Mouse (Mus musculus): ENCODE data around the gene Zbtb1. TPM values are rescaled to one million over a fixed set of nuclear protein-coding genes. Genes with fewer than 3 reads are reported as not detected.

Gene Zbtb1
- polyA plus RNA-seq, 1 experiment from 2014 or later, result 10.0 TPM

DNA sequence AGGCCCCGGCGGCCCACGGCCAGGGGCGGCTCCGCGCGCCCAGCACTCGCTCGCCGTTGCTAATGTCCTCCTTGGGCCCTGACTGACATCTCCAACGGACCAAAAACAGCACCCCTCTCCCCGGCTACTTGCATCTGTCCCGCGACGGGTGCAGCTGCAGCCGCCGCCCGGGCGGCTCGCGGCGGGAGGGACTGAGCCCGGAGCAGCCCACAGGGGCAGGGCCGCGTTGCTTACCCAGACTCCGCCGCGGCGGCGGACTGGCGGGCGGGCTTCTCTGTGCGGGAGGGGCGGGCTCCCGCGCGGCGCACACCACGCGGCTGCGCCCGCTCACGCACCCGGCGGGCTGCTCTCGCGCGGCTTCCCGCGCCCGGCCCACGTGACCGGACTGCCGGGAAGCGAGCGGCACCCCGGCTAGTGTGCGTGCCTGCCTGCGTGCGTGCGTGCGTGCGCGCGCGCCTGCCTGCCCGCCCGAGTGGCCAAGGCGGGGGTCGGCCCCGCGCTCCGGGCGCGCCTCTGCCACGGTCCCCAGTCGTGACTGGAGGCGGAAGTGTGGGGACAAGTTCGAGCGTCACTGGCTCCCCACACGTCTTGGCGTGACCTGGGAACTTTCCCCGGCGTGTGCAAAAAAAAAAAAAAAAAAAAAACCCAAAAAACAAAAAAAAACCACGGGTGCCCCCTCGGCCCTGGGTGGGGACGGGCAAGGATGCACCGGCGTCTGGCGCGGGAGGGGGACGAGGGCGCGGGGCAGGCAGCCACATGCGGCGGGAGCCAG, 674 bp upstream of the Zbtb1 start, which contains the start of gene Zbtb25:
Zbtb25 (minus strand) TSS at position 397 of the 772 bp plus-strand sequence.
- Histone ChIP-seq H3K27me3 (ENCODE audit: insufficient read depth, low read length) (no peaks in the 10 kb centered on the region), H3K4me1 (ENCODE audit: insufficient read depth, low read length) (peaks cover 45% of the 10 kb centered on the region), H3K9me3 (ENCODE audit: low read length) (no peaks in the 10 kb centered on the region), H3K4me3 (ENCODE audit: low read length) (peak within 1 kb of the TSS; percentile 97), H3K27ac (ENCODE audit: low read length) (peak within 1 kb of the TSS; percentile 100), H3K9ac (replicated peaks; ENCODE audit: low read length) (peak within 1 kb of the TSS; percentile 100), H3K36me3 (ENCODE audit: insufficient read depth, low read length) (no peaks in the 10 kb centered on the region), H3K4me2 (replicated peaks; ENCODE audit: low read depth, low read length) (peak within 1 kb of the TSS; percentile 78)
- peak; percentile 76 for ATAC-seq (ENCODE audit: low FRiP score, low TSS enrichment)
- under 1% methylated on average over 75 of the region's 96 CpGs for WGBS

DNA sequence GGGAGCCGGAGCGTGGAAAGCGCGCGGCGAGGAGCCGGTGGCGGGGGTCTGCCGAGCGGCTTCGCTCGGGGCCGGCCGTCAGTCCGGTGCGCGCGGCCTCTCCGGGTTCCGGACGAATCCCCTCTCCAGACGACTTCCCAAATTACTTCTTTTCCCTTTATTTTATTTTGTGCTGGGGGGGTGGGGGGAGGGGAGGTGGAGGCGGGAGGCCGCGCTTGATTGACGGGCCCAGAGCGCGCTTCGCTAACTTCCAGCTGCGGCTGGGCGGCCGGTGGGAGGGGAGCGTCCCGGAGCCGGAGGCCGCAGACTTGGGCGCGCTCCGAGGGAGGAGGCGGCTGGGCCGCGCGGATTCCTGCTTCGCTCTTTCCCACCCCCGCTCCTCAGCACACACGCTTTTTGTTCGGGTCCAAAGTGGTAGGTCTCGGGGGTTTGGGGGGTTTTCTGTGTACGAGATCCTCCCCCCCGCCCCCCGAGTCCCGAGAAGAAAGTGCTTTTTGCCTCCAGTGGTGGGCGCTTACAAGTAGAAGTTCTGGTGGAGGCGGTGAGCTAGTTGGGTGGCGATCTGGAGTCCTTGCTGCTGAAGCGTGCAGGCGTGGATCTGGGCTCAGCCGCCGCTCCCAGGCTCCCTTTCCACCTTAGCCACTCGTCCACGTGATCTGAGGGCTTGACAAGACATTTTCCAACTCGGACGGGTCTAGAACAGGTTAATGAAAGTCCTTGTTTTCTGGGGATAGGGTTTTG, 935 bp downstream of the Zbtb1 start:
- H3K36me3 ChIP-seq (ENCODE audit: insufficient read depth, low read length), result no peaks in the 10 kb centered on the region
- H3K27me3 ChIP-seq (ENCODE audit: insufficient read depth, low read length), result no peaks in the 10 kb centered on the region
- under 1% methylated on average over 59 of the region's 63 CpGs for WGBS
- H3K4me2 ChIP-seq (replicated peaks; ENCODE audit: low read depth, low read length), result peak overlapping the region; percentile 78
- H3K27ac ChIP-seq (ENCODE audit: low read length), result peak overlapping the region; percentile 100
- H3K4me3 ChIP-seq (ENCODE audit: low read length), result peak overlapping the region; percentile 97
- H3K9ac ChIP-seq (replicated peaks; ENCODE audit: low read length), result peak overlapping the region; percentile 100
- H3K9me3 ChIP-seq (ENCODE audit: low read length), result no peaks in the 10 kb centered on the region
- peak; percentile 73 for ATAC-seq (ENCODE audit: low FRiP score, low TSS enrichment)
- H3K4me1 ChIP-seq (ENCODE audit: insufficient read depth, low read length), result peaks cover 48% of the 10 kb centered on the region

DNA sequence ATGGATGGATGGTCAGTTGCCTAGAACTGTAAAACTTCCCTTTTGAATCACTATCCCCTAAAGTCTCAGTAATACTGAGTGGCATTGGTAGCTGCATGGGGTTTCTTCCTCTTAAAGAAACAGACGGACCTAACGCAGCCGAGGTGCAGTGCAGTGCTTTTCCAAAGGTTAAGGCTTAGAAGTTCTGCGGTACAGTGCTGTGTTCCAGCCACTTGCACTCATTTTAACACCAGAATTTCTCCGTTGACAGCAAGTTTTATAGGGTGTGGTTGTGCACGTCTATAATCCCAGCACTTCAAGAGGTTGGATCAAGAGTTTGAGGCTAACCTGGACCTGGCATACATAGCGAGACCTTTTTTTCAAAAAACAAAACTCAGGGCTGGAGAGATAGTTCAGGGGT, 2.0 kb downstream of the Zbtb1 start:
- Histone ChIP-seq H3K4me3 (ENCODE audit: low read length) (peak overlapping the region; percentile 97), H3K9ac (replicated peaks; ENCODE audit: low read length) (peak overlapping the region; percentile 100), H3K9me3 (ENCODE audit: low read length) (no peaks in the 10 kb centered on the region), H3K27ac (ENCODE audit: low read length) (no peak overlapping the region), H3K4me2 (replicated peaks; ENCODE audit: low read depth, low read length) (peak overlapping the region; percentile 78), H3K36me3 (ENCODE audit: insufficient read depth, low read length) (no peaks in the 10 kb centered on the region), H3K27me3 (ENCODE audit: insufficient read depth, low read length) (no peaks in the 10 kb centered on the region), H3K4me1 (ENCODE audit: insufficient read depth, low read length) (peaks cover 43% of the 10 kb centered on the region)
- no peak for ATAC-seq (ENCODE audit: low FRiP score, low TSS enrichment)
- WGBS, result 45% methylated on average over 7 of the region's 7 CpGs

DNA sequence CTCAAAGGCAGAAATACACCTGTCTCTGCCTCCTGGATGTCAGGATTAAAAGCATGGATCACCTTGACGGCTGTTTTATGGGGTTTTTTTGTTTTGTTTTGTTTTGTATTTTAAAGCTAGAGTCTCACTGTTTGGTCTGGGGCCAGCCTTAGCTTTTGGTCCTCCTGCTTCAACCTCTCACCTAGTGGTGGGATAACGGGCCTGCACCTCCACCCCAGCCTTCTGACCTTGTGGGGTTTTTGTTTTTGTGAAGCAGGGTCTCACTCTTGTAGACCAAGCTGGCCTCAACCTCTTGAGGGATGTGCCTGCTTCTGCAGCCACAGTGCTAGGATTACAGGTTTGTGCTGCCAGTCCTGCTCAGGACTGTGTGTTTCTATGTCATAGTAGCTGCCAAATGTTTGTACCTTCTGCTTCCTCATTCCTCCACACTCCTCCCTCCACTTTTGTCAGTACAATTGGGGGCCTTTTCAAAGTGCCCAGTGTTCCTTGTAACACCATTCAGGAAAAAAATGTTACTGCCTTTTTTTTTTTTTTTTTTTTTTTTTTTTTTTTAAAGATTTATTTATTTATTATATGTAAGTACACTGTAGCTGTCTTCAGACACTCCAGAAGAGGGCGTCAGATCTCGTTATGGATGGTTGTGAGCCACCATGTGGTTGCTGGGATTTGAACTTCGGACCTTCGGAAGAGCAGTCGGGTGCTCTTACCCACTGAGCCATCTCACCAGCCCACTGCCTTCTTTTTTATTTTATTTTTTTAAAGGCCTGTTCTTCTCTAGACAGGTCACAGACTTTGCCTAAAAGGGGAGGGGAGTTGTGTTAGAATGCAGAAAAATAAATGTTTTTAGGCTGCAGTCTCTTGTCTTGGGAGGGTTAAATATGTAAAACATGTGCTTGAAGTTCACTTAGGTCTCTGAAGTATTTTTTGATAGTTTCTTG, 3.1 kb downstream of the Zbtb1 start:
- Histone ChIP-seq H3K27ac (ENCODE audit: low read length) (no peak overlapping the region), H3K4me3 (ENCODE audit: low read length) (no peak overlapping the region), H3K36me3 (ENCODE audit: insufficient read depth, low read length) (no peaks in the 10 kb centered on the region), H3K9me3 (ENCODE audit: low read length) (no peaks in the 10 kb centered on the region), H3K9ac (replicated peaks; ENCODE audit: low read length) (no peak overlapping the region), H3K4me2 (replicated peaks; ENCODE audit: low read depth, low read length) (peak overlapping the region; percentile 78; the same call in 1 of the 2 replicates), H3K27me3 (ENCODE audit: insufficient read depth, low read length) (no peaks in the 10 kb centered on the region), H3K4me1 (ENCODE audit: insufficient read depth, low read length) (peaks cover 32% of the 10 kb centered on the region)
- WGBS, result 86% methylated on average over 5 of the region's 7 CpGs
- ATAC-seq (ENCODE audit: low FRiP score, low TSS enrichment), result no peak

DNA sequence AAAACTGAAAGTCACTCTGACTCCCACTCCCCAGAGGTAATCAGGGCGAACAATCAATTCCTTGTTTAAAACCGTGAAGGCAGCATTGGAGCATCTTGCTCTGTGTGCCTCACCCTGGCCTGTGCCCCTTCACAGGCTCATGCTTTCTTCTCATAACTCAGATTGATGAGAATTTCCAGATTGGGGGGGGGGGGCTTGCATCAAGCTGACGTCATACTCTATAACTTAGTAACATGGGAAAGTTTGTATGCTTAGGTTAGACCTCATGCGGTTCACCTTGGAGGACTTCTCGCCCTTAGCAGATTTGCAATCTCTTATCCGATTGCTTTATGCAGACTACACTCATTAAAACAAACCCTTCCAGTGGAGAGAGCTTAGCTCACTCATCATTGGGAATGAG, 3.9 kb downstream of the Zbtb1 start:
- Histone ChIP-seq H3K9ac (replicated peaks; ENCODE audit: low read length) (no peak overlapping the region), H3K27ac (ENCODE audit: low read length) (no peak overlapping the region), H3K9me3 (ENCODE audit: low read length) (no peaks in the 10 kb centered on the region), H3K4me3 (ENCODE audit: low read length) (no peak overlapping the region), H3K36me3 (ENCODE audit: insufficient read depth, low read length) (no peaks in the 10 kb centered on the region), H3K4me1 (ENCODE audit: insufficient read depth, low read length) (peaks cover 26% of the 10 kb centered on the region), H3K27me3 (ENCODE audit: insufficient read depth, low read length) (no peaks in the 10 kb centered on the region), H3K4me2 (replicated peaks; ENCODE audit: low read depth, low read length) (no peak overlapping the region)
- ATAC-seq (ENCODE audit: low FRiP score, low TSS enrichment), result no peak
- WGBS, result 67% methylated on average over 6 of the region's 6 CpGs

DNA sequence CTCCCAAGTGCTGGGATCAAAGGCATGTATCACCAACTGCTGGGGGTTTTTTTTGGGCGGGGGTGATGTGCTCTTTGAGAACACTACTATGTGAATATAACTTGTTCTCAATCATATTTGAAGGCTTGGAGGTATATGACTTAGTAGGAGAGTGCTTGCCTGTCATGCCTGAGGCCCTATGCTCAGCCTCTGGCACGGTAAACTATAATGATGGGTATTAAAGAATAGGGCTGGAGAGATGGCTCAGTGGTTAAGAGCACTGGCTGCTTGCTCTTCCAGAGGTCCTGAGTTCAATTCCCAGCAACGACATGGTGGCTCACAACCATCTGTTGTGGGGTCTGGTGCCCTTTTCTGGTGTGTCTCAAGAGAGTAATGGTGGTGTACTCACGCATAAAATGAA, 4.8 kb downstream of the Zbtb1 start:
- Histone ChIP-seq H3K36me3 (ENCODE audit: insufficient read depth, low read length) (no peaks in the 10 kb centered on the region), H3K4me3 (ENCODE audit: low read length) (no peak overlapping the region), H3K9me3 (ENCODE audit: low read length) (no peaks in the 10 kb centered on the region), H3K4me1 (ENCODE audit: insufficient read depth, low read length) (peaks cover 26% of the 10 kb centered on the region), H3K27me3 (ENCODE audit: insufficient read depth, low read length) (no peaks in the 10 kb centered on the region), H3K9ac (replicated peaks; ENCODE audit: low read length) (no peak overlapping the region), H3K4me2 (replicated peaks; ENCODE audit: low read depth, low read length) (no peak overlapping the region), H3K27ac (ENCODE audit: low read length) (no peak overlapping the region)
- no peak for ATAC-seq (ENCODE audit: low FRiP score, low TSS enrichment)
- 73% methylated on average over 4 of the region's 4 CpGs for WGBS

DNA sequence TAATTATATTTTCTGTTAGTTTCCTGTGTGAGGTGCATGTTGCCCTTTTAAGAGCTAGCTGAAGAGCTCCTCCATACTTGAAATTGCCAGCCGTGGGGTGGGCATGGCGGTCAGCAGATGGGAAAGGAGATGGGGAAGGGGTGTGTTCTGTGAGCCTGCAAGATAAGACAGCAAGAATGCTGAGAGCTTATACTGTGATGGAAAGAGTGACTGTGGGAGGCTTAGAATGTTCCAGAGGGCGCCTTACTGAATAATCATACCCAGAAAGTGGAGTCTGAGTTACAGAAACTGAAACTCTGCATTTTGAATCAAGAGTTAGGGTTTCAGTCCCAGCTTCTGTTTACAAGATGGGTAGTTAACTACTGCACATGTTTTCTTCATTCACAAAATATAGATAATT, 5.4 kb downstream of the Zbtb1 start:
- no peaks in the 10 kb centered on the region for H3K36me3 ChIP-seq (ENCODE audit: insufficient read depth, low read length)
- WGBS, result 81% methylated on average over 3 of the region's 3 CpGs
- H3K9me3 ChIP-seq (ENCODE audit: low read length), result no peaks in the 10 kb centered on the region
- H3K9ac ChIP-seq (replicated peaks; ENCODE audit: low read length), result no peak overlapping the region
- H3K4me1 ChIP-seq (ENCODE audit: insufficient read depth, low read length), result peaks cover 26% of the 10 kb centered on the region
- ATAC-seq (ENCODE audit: low FRiP score, low TSS enrichment), result no peak
- H3K27ac ChIP-seq (ENCODE audit: low read length), result no peak overlapping the region
- no peaks in the 10 kb centered on the region for H3K27me3 ChIP-seq (ENCODE audit: insufficient read depth, low read length)
- H3K4me3 ChIP-seq (ENCODE audit: low read length), result no peak overlapping the region
- no peak overlapping the region for H3K4me2 ChIP-seq (replicated peaks; ENCODE audit: low read depth, low read length)

DNA sequence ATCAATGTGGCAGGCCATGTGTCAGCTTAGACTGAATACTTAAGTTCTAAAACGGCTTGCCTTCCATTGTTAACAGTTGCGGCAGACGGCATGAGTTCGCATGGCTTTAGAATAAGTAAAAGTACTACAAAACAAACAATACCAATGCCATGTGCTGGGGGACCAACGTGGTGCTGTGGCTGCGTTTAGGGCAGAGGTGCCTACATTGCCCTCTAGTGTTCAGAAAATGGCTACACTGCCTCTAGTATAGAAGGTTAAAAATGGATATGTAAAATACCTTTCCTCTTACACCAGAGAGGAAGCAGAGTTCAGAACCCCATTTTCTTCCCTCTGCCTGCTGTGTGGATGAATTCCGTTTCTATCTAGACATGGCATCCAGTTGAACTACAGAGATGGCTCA, 6.6 kb downstream of the Zbtb1 start:
- Histone ChIP-seq H3K9me3 (ENCODE audit: low read length) (no peaks in the 10 kb centered on the region), H3K4me1 (ENCODE audit: insufficient read depth, low read length) (peaks cover 25% of the 10 kb centered on the region), H3K27ac (ENCODE audit: low read length) (no peak overlapping the region), H3K27me3 (ENCODE audit: insufficient read depth, low read length) (no peaks in the 10 kb centered on the region), H3K4me3 (ENCODE audit: low read length) (no peak overlapping the region), H3K36me3 (ENCODE audit: insufficient read depth, low read length) (peaks cover 3% of the 10 kb centered on the region; the same call in 1 of the 2 replicates), H3K4me2 (replicated peaks; ENCODE audit: low read depth, low read length) (no peak overlapping the region), H3K9ac (replicated peaks; ENCODE audit: low read length) (no peak overlapping the region)
- ATAC-seq (ENCODE audit: low FRiP score, low TSS enrichment), result no peak
- whole genome bisulfite sequencing, result 52% methylated on average over 7 of the region's 7 CpGs

DNA sequence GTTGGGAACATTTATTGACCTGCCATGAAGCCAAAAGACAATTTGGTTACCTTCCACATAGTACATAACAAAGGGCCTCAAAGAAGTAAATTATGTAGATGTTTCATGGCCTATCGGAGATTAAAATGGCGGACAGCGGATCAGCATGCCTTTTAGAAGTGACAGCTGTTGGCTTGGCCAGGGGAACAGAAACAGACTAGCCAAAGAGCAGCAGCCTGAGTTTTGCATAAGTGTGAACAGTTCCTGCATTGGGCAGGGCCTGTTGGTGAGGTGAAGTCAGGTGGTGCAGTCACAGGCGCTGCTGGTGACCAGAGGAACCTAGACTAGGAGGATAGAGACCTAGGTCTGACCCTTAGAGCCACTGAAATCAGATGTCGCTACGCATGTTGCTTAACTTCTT, 7.0 kb downstream of the Zbtb1 start:
- Histone ChIP-seq H3K4me3 (ENCODE audit: low read length) (no peak overlapping the region), H3K27ac (ENCODE audit: low read length) (no peak overlapping the region), H3K4me2 (replicated peaks; ENCODE audit: low read depth, low read length) (no peak overlapping the region), H3K9me3 (ENCODE audit: low read length) (no peaks in the 10 kb centered on the region), H3K36me3 (ENCODE audit: insufficient read depth, low read length) (peaks cover 5% of the 10 kb centered on the region; the same call in 1 of the 2 replicates), H3K4me1 (ENCODE audit: insufficient read depth, low read length) (peaks cover 21% of the 10 kb centered on the region), H3K9ac (replicated peaks; ENCODE audit: low read length) (no peak overlapping the region), H3K27me3 (ENCODE audit: insufficient read depth, low read length) (no peaks in the 10 kb centered on the region)
- ATAC-seq (ENCODE audit: low FRiP score, low TSS enrichment), result no peak
- WGBS, result 94% methylated on average over 6 of the region's 6 CpGs

Measured in kidney, embryonic 16.5 days (tissue).